In the genomic region with DNA sequence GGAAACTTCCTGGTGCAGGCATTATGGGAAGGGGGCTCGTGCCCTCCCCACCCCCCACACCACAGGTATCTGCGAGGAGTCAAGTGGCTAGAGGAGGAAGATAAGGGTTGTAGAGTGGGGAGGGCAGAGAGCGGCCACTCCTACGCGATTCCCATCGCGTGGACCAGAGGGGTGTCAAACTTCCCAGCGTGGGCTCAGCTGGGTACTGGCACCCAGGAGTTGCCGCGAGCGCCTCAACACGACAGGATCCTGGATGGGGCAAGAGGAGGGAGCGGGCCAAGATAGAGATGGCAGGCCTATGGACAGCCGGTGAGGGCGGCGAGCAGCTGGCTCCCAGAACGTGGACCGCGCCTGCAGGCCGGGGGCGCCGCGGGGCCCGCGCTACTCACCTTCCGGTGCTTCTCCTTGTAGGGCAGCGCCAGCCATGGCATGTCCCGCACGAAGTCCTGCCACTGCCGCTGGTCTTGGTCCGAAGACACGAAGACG, we compare ENCODE assay signal across 8 mouse cellular contexts. TPM values are rescaled to one million over a fixed set of nuclear protein-coding genes. Genes with fewer than 3 reads are reported as not detected.
A peak's percentile ranks its signal among the peaks of the same experiment; 100 is the strongest.
DNase-seq lines count a peak whose midpoint lies in the region; ATAC-seq and TF ChIP-seq lines count a peak whose summit lies in the region.

No protein-coding gene starts in this region.

- peak; percentile 54 for ATAC-seq in forebrain, embryonic 13.5 days
- ATAC-seq in midbrain, embryonic 14.5 days (ENCODE audit: low FRiP score, low TSS enrichment) = peak; percentile 68

- peak; percentile 64 for DNase-seq in left cerebral cortex, postnatal 4 days
- DNase-seq in left cerebral cortex, adult 9 months (ENCODE audit: low spot score in 2 of 2) = no peak
- peak; percentile 42 to 70 for DNase-seq in kidney, postnatal 25 days
- DNase-seq in midbrain, embryonic 14.5 days = no peak
- no peak for DNase-seq in thymus, adult 18-20 months
- no peak for DNase-seq in frontal cortex, postnatal 36 days (ENCODE audit: low spot score in 2 of 2)

- peak overlapping the region; percentile 88 for H3K9ac ChIP-seq in forebrain, embryonic 13.5 days
- peak overlapping the region; percentile 74 for H3K9ac ChIP-seq in midbrain, embryonic 14.5 days (replicated peaks; ENCODE audit: low read length)

- WGBS in bone marrow, adult 2 months = under 1% methylated on average over 33 of the region's 33 CpGs
- WGBS in forebrain, embryonic 13.5 days = under 1% methylated on average over 33 of the region's 33 CpGs
- under 1% methylated on average over 25 of the region's 33 CpGs for WGBS in midbrain, embryonic 14.5 days

- no peaks in the 10 kb centered on the region for H3K4me1 ChIP-seq in bone marrow, adult 2 months (ENCODE audit: control insufficient read depth, insufficient read depth, low read length)
- peaks cover 39% of the 10 kb centered on the region for H3K4me1 ChIP-seq in forebrain, embryonic 13.5 days
- peaks cover 5% of the 10 kb centered on the region; the same call in 1 of the 2 replicates for H3K4me1 ChIP-seq in midbrain, embryonic 14.5 days (ENCODE audit: control insufficient read depth, insufficient read depth, low read length)

- TF ChIP-seq CTCF in bone marrow, adult 2 months (IDR thresholded peaks at IDR 0.05; ENCODE audit: control insufficient read depth, insufficient read depth, low read length) = no peak

- intact Hi-C loops in left cerebral cortex, postnatal 4 days (cut with DNase I) = loop anchor here (2.0 to 10.0 kb wide), 2 partner anchors 146 to 434 kb away; no protein-coding TSS in a partner anchor

- peak overlapping the region; percentile 98 for H3K4me2 ChIP-seq in forebrain, embryonic 13.5 days
- H3K4me2 ChIP-seq in midbrain, embryonic 14.5 days (ENCODE audit: low read length) = peak overlapping the region; percentile 98

- H3K4me3 ChIP-seq in bone marrow, adult 2 months (replicated peaks; ENCODE audit: control insufficient read depth, low read depth, low read length) = peak overlapping the region; percentile 76
- H3K4me3 ChIP-seq in forebrain, embryonic 13.5 days = peak overlapping the region; percentile 84
- peak overlapping the region; percentile 81 for H3K4me3 ChIP-seq in midbrain, embryonic 14.5 days (replicated peaks; ENCODE audit: low read depth, low read length)

- no peaks in the 10 kb centered on the region for H3K27me3 ChIP-seq in forebrain, embryonic 13.5 days
- no peaks in the 10 kb centered on the region for H3K27me3 ChIP-seq in midbrain, embryonic 14.5 days (ENCODE audit: control insufficient read depth, insufficient read depth, low read length)

- H3K9me3 ChIP-seq in forebrain, embryonic 13.5 days (replicated peaks) = no peaks in the 10 kb centered on the region
- no peaks in the 10 kb centered on the region for H3K9me3 ChIP-seq in midbrain, embryonic 14.5 days (ENCODE audit: control insufficient read depth, low read length)

- H3K27ac ChIP-seq in bone marrow, adult 2 months (ENCODE audit: control insufficient read depth, insufficient read depth, low read depth, low read length, poor library complexity) = peak overlapping the region; percentile 52
- H3K27ac ChIP-seq in forebrain, embryonic 13.5 days = peak overlapping the region; percentile 89
- peak overlapping the region; percentile 87 for H3K27ac ChIP-seq in midbrain, embryonic 14.5 days (replicated peaks; ENCODE audit: low read depth, low read length)

- no peaks in the 10 kb centered on the region for H3K36me3 ChIP-seq in forebrain, embryonic 13.5 days (ENCODE audit: poor library complexity, severe bottlenecking)
- no peaks in the 10 kb centered on the region for H3K36me3 ChIP-seq in midbrain, embryonic 14.5 days (ENCODE audit: control insufficient read depth, insufficient read depth, low read length)

- TF ChIP-seq POLR2A in bone marrow, adult 2 months (IDR thresholded peaks at IDR 0.05; ENCODE audit: borderline replicate concordance, control insufficient read depth, low read depth, low read length) = no peak; the same call in 1 of the 2 replicates

RNA-seq across cellular contexts. Expression of a gene that starts 0.6 kb away (rescaled TPM):
- 10 to 100 TPM; 12.4 to 15.7 TPM for total RNA-seq in left cerebral cortex, postnatal 4 days (2021)
- polyA plus RNA-seq in bone marrow, adult 2 months (2011; ENCODE audit: insufficient read depth, insufficient read length, low replicate concordance, missing spikeins) = 5.2 and 14.4 TPM in 2 replicates
- polyA plus RNA-seq in forebrain, embryonic 13.5 days (2015; fragmentation: Nextera tagmentation; extraction: Ambion mirVana) = 23.4 and 29.9 TPM in 2 replicates
- 21.9 and 28.2 TPM in 2 replicates for polyA plus RNA-seq in midbrain, embryonic 14.5 days (2014; fragmentation: Nextera tagmentation; extraction: Ambion mirVana)

RNA-seq across cellular contexts. Expression of a gene that starts 8.4 kb away (rescaled TPM):
- 10 to 100 TPM; 34.1 to 38.0 TPM for total RNA-seq in left cerebral cortex, postnatal 4 days (2021)
- 6.2 and 7.1 TPM in 2 replicates for polyA plus RNA-seq in bone marrow, adult 2 months (2011; ENCODE audit: insufficient read depth, insufficient read length, low replicate concordance, missing spikeins)
- 102 and 104 TPM in 2 replicates for polyA plus RNA-seq in forebrain, embryonic 13.5 days (2015; fragmentation: Nextera tagmentation; extraction: Ambion mirVana)
- 111 and 120 TPM in 2 replicates for polyA plus RNA-seq in midbrain, embryonic 14.5 days (2014; fragmentation: Nextera tagmentation; extraction: Ambion mirVana)

Comparison
In these comparisons a context has a peak if more than half of its experiments do, and no peak if none do; other contexts are left out.
1. DNase-seq: peak in left cerebral cortex, postnatal 4 days (single experiment) and kidney, postnatal 25 days (2 of 2); none in left cerebral cortex, adult 9 months (0 of 2), midbrain, embryonic 14.5 days (single experiment), thymus, adult 18-20 months (0 of 2) and frontal cortex, postnatal 36 days (0 of 2).
2. RNA of a gene that starts 8.4 kb away (polyA plus RNA-seq): 111 to 120 TPM in midbrain, embryonic 14.5 days and 102 to 104 TPM in forebrain, embryonic 13.5 days; 6.2 to 7.1 TPM in bone marrow, adult 2 months; every median in the first group is over 10 times any median in the second.
3. Peak in every context shown above with its lines, with median percentiles within 50 percentile points of each other: H3K27ac ChIP-seq and H3K4me3 ChIP-seq.